18 mouse cellular contexts compared by ENCODE assay signal in genomic region chr14:103984349-103984748, GRCm38 (mm10).
"Had no signal": no experiment of that assay in that cellular context is flagged by ENCODE, and none has a peak within 500 bp of the region (broad histone marks: within the 10 kb centered on the region; RNA-seq: fewer than 3 reads in every experiment).

No protein-coding gene starts in this region.

- H3K4me3 ChIP-seq: lung, embryonic 15.5 days; midbrain, embryonic 13.5 days; midbrain, embryonic 15.5 days; neural tube, embryonic 12.5 days; stomach, embryonic 15.5 days had no signal

- H3K4me1 ChIP-seq: lung, embryonic 15.5 days; megakaryocyte, embryonic 14.5 days; midbrain, embryonic 15.5 days; neural tube, embryonic 12.5 days; stomach, embryonic 15.5 days had no signal

- ATAC-seq: liver, postnatal 0 days; lung, postnatal 0 days; midbrain, embryonic 13.5 days; midbrain, embryonic 15.5 days had no signal

- H3K36me3 ChIP-seq: lung, embryonic 15.5 days; midbrain, embryonic 13.5 days; midbrain, embryonic 15.5 days; neural tube, embryonic 12.5 days; stomach, embryonic 15.5 days had no signal

- H3K27ac ChIP-seq: lung, embryonic 15.5 days; macrophage; midbrain, embryonic 13.5 days; midbrain, embryonic 15.5 days; neural tube, embryonic 12.5 days; stomach, embryonic 15.5 days; stomach, postnatal 0 days had no signal

- H3K4me2 ChIP-seq: lung, embryonic 15.5 days; midbrain, embryonic 11.5 days; midbrain, embryonic 13.5 days; midbrain, embryonic 15.5 days; neural tube, embryonic 12.5 days; stomach, embryonic 15.5 days had no signal

- DNase-seq: liver, postnatal 0 days; lung, adult 2 months; lung, postnatal 14 days; lung, postnatal 36 days; right cerebral cortex, postnatal 14 days; thymus, adult 2 months; thymus, postnatal 25 days; thymus, postnatal 4 days had no signal

- H3K9ac ChIP-seq: liver, postnatal 0 days; lung, embryonic 15.5 days; midbrain, embryonic 13.5 days; midbrain, embryonic 15.5 days; neural tube, embryonic 12.5 days; stomach, embryonic 15.5 days had no signal

- H3K9me3 ChIP-seq: lung, embryonic 15.5 days; midbrain, embryonic 13.5 days; midbrain, embryonic 15.5 days; neural tube, embryonic 12.5 days; stomach, embryonic 15.5 days had no signal

- H3K27me3 ChIP-seq: lung, embryonic 15.5 days; megakaryocyte, embryonic 14.5 days; midbrain, embryonic 13.5 days; midbrain, embryonic 15.5 days; neural tube, embryonic 12.5 days; stomach, embryonic 15.5 days had no signal
